Mouse (Mus musculus) CH12.LX (cell line): Measurements from ENCODE around the gene Dhx37.
"Not testable (repeated sequence)": the region's sequence is repeated elsewhere in the genome, so short reads cannot be mapped to it uniquely, and the experiment has no call there.

Experiments used
- CTCF ChIP-seq, 2 experiments: IDR thresholded peaks in 1 of 2; conservative IDR thresholded peaks in 1 of 2; 2 replicates each; pipeline ENCODE4 v1.5.1; 2011 to 2012; ENCODE audit warnings: low read depth in 2 of 2, low read length in 2 of 2, improper control_type of control experiment in 1 of 2, inconsistent platforms in 1 of 2, mild to moderate bottlenecking in 1 of 2, moderate library complexity in 1 of 2
- E2F4 ChIP-seq: IDR thresholded peaks from 2 replicates; pipeline ENCODE4 v1.6.1; 2011; ENCODE audit warnings: low read depth, low read length, improper control_type of control experiment; ENCODE audit not compliant: insufficient replicate concordance
- EP300 ChIP-seq: IDR thresholded peaks from 2 replicates; pipeline ENCODE4 v1.6.1; 2011; ENCODE audit warnings: low read length, improper control_type of control experiment
- ETS1 ChIP-seq: conservative IDR thresholded peaks from 2 replicates; pipeline ENCODE4 v1.6.1; 2012; ENCODE audit warnings: low read depth, mild to moderate bottlenecking, inconsistent platforms, low read length, improper control_type of control experiment, moderate library complexity
- MAX ChIP-seq: IDR thresholded peaks from 2 replicates; pipeline ENCODE4 v1.6.1; 2011; ENCODE audit warnings: low read length, improper control_type of control experiment
- MXI1 ChIP-seq: IDR thresholded peaks from 2 replicates; pipeline ENCODE4 v1.6.1; 2011; ENCODE audit warnings: mild to moderate bottlenecking, low read depth, low read length, improper control_type of control experiment
- NRF1 ChIP-seq: IDR thresholded peaks from 2 replicates; pipeline ENCODE4 v1.6.1; 2014; ENCODE audit warnings: low read depth, mild to moderate bottlenecking, inconsistent platforms, low read length, improper control_type of control experiment, moderate library complexity
- POLR2A ChIP-seq: IDR thresholded peaks from 2 replicates; pipeline ENCODE4 v1.6.1; 2011; ENCODE audit warnings: low read depth, mild to moderate bottlenecking, improper control_type of control experiment, low read length
- RCOR1 ChIP-seq: conservative IDR thresholded peaks from 2 replicates; pipeline ENCODE4 v1.6.1; 2012; ENCODE audit warnings: low read depth, mild to moderate bottlenecking, inconsistent platforms, low read length, improper control_type of control experiment
- TCF12 ChIP-seq: IDR thresholded peaks from 2 replicates; pipeline ENCODE4 v1.6.1; 2014; ENCODE audit warnings: low read depth, mild to moderate bottlenecking, inconsistent platforms, low read length, improper control_type of control experiment
- USF1 ChIP-seq: IDR thresholded peaks from 2 replicates; pipeline ENCODE4 v1.6.1; 2014; ENCODE audit warnings: low read depth, mild to moderate bottlenecking, inconsistent platforms, low read length, improper control_type of control experiment
- ZC3H11A ChIP-seq: IDR thresholded peaks from 2 replicates; pipeline ENCODE4 v1.6.1; 2012; ENCODE audit warnings: low read depth, mild to moderate bottlenecking, inconsistent platforms, low read length, improper control_type of control experiment

GRCm38 (mm10) chr5:125432324-125432723 is 1.6 kb downstream of the Dhx37 start:
- TF ChIP-seq POLR2A; CTCF (conservative IDR thresholded peaks at IDR 0.05 in 1 of 2, IDR thresholded peaks at IDR 0.05 in 1 of 2; ENCODE audit: low read depth in 2 of 2, low read length in 2 of 2); ETS1; TCF12; USF1; RCOR1; ZC3H11A; EP300; MXI1; MAX; NRF1; E2F4: not testable (repeated sequence)
